In genomic region chr4:119903806-119904205, GRCm38 (mm10) we compare ENCODE assay signal across 9 mouse cellular contexts.
A peak's percentile ranks its signal among the peaks of the same experiment; 100 is the strongest.
DNase-seq lines count a peak whose midpoint lies in the region; ATAC-seq and TF ChIP-seq lines count a peak whose summit lies in the region.
"Had no signal": no experiment of that assay in that cellular context is flagged by ENCODE, and none has a peak within 500 bp of the region (broad histone marks: within the 10 kb centered on the region; RNA-seq: fewer than 3 reads in every experiment).

No protein-coding gene starts in this region.

- DNase-seq in layer of hippocampus, adult 9-11 months: peak; percentile 9
- no peak for DNase-seq in layer of hippocampus, postnatal 36 days
- peak; percentile 48 for DNase-seq in ES-E14 (ENCODE audit: low read depth, low spot score)
- peak; percentile 72 for DNase-seq in ZHBTc4 (ENCODE audit: low read depth, low spot score)
- DNase-seq in liver, embryonic 13.5 days: peak; percentile 15
- no peak for DNase-seq in c-Kit-positive CD71-positive TER-119-positive erythroid progenitor cells, embryonic 14.5 days (ENCODE audit: low spot score)
- DNase-seq in midbrain, embryonic 10.5 days (ENCODE audit: low spot score): no peak

- no peak overlapping the region for H3K9ac ChIP-seq in ES-E14 (ENCODE audit: insufficient read depth, low read depth, low read length, poor library complexity, severe bottlenecking)
- no peak overlapping the region for H3K9ac ChIP-seq in liver, embryonic 13.5 days
- H3K9ac ChIP-seq: intestine, embryonic 15.5 days had no signal

- no peaks in the 10 kb centered on the region for H3K9me3 ChIP-seq in ES-E14 (ENCODE audit: control insufficient read depth, insufficient read depth, low read depth, low read length)
- H3K9me3 ChIP-seq in liver, embryonic 13.5 days (replicated peaks): no peaks in the 10 kb centered on the region
- H3K9me3 ChIP-seq in midbrain, embryonic 10.5 days (replicated peaks): no peaks in the 10 kb centered on the region
- H3K9me3 ChIP-seq: intestine, embryonic 15.5 days had no signal

- no peak overlapping the region for H3K4me3 ChIP-seq in ES-E14 (ENCODE audit: insufficient read depth in 1 of 2, low read depth in 1 of 2, low read length in 2 of 2, poor library complexity in 1 of 2, severe bottlenecking in 1 of 2)
- no peak overlapping the region for H3K4me3 ChIP-seq in liver, embryonic 13.5 days (replicated peaks)
- no peak overlapping the region for H3K4me3 ChIP-seq in midbrain, embryonic 10.5 days
- H3K4me3 ChIP-seq: intestine, embryonic 15.5 days had no signal

- no peak for ATAC-seq in liver, embryonic 13.5 days (ENCODE audit: low read depth)

- no peak overlapping the region for H3K27ac ChIP-seq in ES-E14 (ENCODE audit: insufficient read depth, low read depth, low read length, poor library complexity, severe bottlenecking)
- no peak overlapping the region for H3K27ac ChIP-seq in liver, embryonic 13.5 days
- no peak overlapping the region for H3K27ac ChIP-seq in midbrain, embryonic 10.5 days (replicated peaks)
- H3K27ac ChIP-seq: intestine, embryonic 15.5 days; macrophage had no signal

- H3K36me3 ChIP-seq in ES-E14 (ENCODE audit: control insufficient read depth, insufficient read depth, low read length, poor library complexity, severe bottlenecking): no peaks in the 10 kb centered on the region
- H3K36me3 ChIP-seq in liver, embryonic 13.5 days: no peaks in the 10 kb centered on the region
- H3K36me3 ChIP-seq in midbrain, embryonic 10.5 days: no peaks in the 10 kb centered on the region
- H3K36me3 ChIP-seq: intestine, embryonic 15.5 days had no signal

- H3K27me3 ChIP-seq in liver, embryonic 13.5 days: no peaks in the 10 kb centered on the region
- H3K27me3 ChIP-seq in midbrain, embryonic 10.5 days (ENCODE audit: low read depth, poor library complexity, severe bottlenecking): peaks cover 10% of the 10 kb centered on the region; the same call in 1 of the 2 replicates
- H3K27me3 ChIP-seq: intestine, embryonic 15.5 days had no signal

- in situ Hi-C loops in ES-E14 (cut with MboI; ENCODE audit: low sequenced_read_pairs in 2 of 2, unreplicated experiment in 2 of 2): no loop called here

- H3K4me2 ChIP-seq in liver, embryonic 13.5 days: no peak overlapping the region
- H3K4me2 ChIP-seq: intestine, embryonic 15.5 days had no signal

- WGBS in liver, embryonic 13.5 days (ENCODE audit: insufficient replicate concordance): 18% methylated on average over 1 of the region's 1 CpGs
- WGBS in midbrain, embryonic 10.5 days: 63% methylated on average over 1 of the region's 1 CpGs

- H3K4me1 ChIP-seq in ES-E14 (ENCODE audit: control insufficient read depth in 2 of 2, insufficient read depth in 2 of 2, low read length in 2 of 2, poor library complexity in 1 of 2): no peaks in the 10 kb centered on the region
- H3K4me1 ChIP-seq in liver, embryonic 13.5 days (replicated peaks): no peaks in the 10 kb centered on the region
- H3K4me1 ChIP-seq in midbrain, embryonic 10.5 days: peaks cover 18% of the 10 kb centered on the region
- H3K4me1 ChIP-seq: intestine, embryonic 15.5 days had no signal

TF ChIP-seq in ES-E14, 5 proteins besides CTCF, POLR2A, EP300 and RAD21:
- TF ChIP-seq ZNF384 (IDR thresholded peaks at IDR 0.05; ENCODE audit: low read depth, low read length) (no peak), ZC3H11A (IDR thresholded peaks at IDR 0.05; ENCODE audit: borderline replicate concordance, low read depth, low read length) (no peak), HCFC1 (IDR thresholded peaks at IDR 0.05; ENCODE audit: borderline replicate concordance, insufficient read depth, low read length) (no peak), MAFK (IDR thresholded peaks at IDR 0.05; ENCODE audit: insufficient read depth, low read depth, low read length) (no peak), CHD2 (IDR thresholded peaks at IDR 0.05; ENCODE audit: low read depth, low read length) (no peak)

Comparison
In these comparisons a context has a peak if more than half of its experiments do, and no peak if none do; other contexts are left out.
1. DNase-seq: peak in layer of hippocampus, adult 9-11 months (single experiment), ES-E14 (single experiment), ZHBTc4 (single experiment) and liver, embryonic 13.5 days (single experiment); none in layer of hippocampus, postnatal 36 days (0 of 2), c-Kit-positive CD71-positive TER-119-positive erythroid progenitor cells, embryonic 14.5 days (single experiment) and midbrain, embryonic 10.5 days (single experiment).